20 mouse cellular contexts compared by ENCODE assay signal in the genomic region with DNA sequence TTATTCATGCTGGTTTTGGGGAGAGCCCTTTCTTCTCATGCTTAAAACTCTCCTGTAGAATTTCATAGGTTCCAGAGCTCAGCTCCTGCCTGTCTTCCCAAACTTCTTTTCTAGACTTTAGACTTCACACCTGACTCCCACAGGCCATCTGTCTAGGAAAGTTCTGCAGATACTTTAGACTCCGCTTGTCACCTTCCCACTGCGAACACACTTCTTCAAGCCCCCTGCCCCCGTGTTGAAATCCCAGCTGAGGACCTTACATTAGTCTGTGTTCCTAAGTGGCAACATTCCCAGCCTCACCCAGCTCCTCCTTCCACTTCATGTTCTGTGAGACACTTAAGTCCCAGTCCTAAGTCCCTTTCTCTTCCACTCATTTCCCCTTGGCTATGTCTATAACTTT.
DNase-seq lines count a peak whose midpoint lies in the region; TF ChIP-seq lines count a peak whose summit lies in the region.
"Had no signal": no experiment of that assay in that cellular context is flagged by ENCODE, and none has a peak within 500 bp of the region (broad histone marks: within the 10 kb centered on the region; RNA-seq: fewer than 3 reads in every experiment).

No protein-coding gene starts in this region.

- no peak overlapping the region for H3K4me3 ChIP-seq in thymus, adult 2 months (ENCODE audit: control insufficient read depth, insufficient read depth, low read length)
- H3K4me3 ChIP-seq: embryonic facial prominence, embryonic 15.5 days; heart, embryonic 15.5 days had no signal

- intact Hi-C loops in heart, postnatal 36 days (cut with DNase I), result no loop called here
- intact Hi-C loops in left cerebral cortex, postnatal 25 days (cut with DNase I), result loop anchor here (2.0 to 10.0 kb wide), 3 partner anchors 37 to 149 kb away; no protein-coding TSS in a partner anchor

- H3K4me1 ChIP-seq in thymus, adult 2 months (replicated peaks; ENCODE audit: control insufficient read depth, insufficient read depth, low read length), result no peaks in the 10 kb centered on the region
- H3K4me1 ChIP-seq: embryonic facial prominence, embryonic 15.5 days; heart, embryonic 15.5 days had no signal

- DNase-seq in heart, adult 11 months, result peak; percentile 43
- no peak for DNase-seq in heart, postnatal 36 days
- peak; percentile 89 for DNase-seq in right cerebral cortex, adult 18-20 months
- no peak for DNase-seq in right cerebral cortex, postnatal 4 days
- DNase-seq in left cerebral cortex, postnatal 25 days (ENCODE audit: low spot score in 2 of 2), result peak; percentile 72 to 96
- DNase-seq in thymus, adult 2 months, result no peak
- DNase-seq in cerebellum, adult 9-11 months, result no peak
- DNase-seq in cerebellum, postnatal 36 days, result no peak
- DNase-seq: adrenal gland, adult 8-10 months; cerebellum, adult 2 months; gastrocnemius, postnatal 36 days; heart, postnatal 4 days; layer of hippocampus, adult 9-11 months; lung, postnatal 10 days; midbrain, embryonic 14.5 days; thymus, postnatal 36 days had no signal

- no peaks in the 10 kb centered on the region for H3K27me3 ChIP-seq in thymus, adult 2 months (ENCODE audit: control insufficient read depth, insufficient read depth, low read length)
- H3K27me3 ChIP-seq: embryonic facial prominence, embryonic 15.5 days; heart, embryonic 15.5 days had no signal

- H3K36me3 ChIP-seq in thymus, adult 2 months (ENCODE audit: control insufficient read depth, insufficient read depth, low read length), result no peaks in the 10 kb centered on the region
- H3K36me3 ChIP-seq: embryonic facial prominence, embryonic 15.5 days had no signal

- no peak for TF ChIP-seq POLR2A in thymus, adult 2 months (IDR thresholded peaks at IDR 0.05; ENCODE audit: control insufficient read depth, extremely low read depth, insufficient read depth, low read length, poor library complexity)

- no peak for TF ChIP-seq CTCF in thymus, adult 2 months (IDR thresholded peaks at IDR 0.05; ENCODE audit: borderline replicate concordance, control insufficient read depth, extremely low read depth, insufficient read depth, low read length, poor library complexity)

- H3K27ac ChIP-seq in thymus, adult 2 months (ENCODE audit: control insufficient read depth, insufficient read depth, low read length), result no peak overlapping the region
- H3K27ac ChIP-seq: embryonic facial prominence, embryonic 15.5 days; heart, embryonic 15.5 days; hindbrain, embryonic 14.5 days; kidney, postnatal 0 days had no signal

- WGBS in thymus, adult 2 months, result 91% methylated on average over 3 of the region's 3 CpGs

Comparison
In these comparisons a context has a peak if more than half of its experiments do, and no peak if none do; other contexts are left out.
1. DNase-seq: peak in heart, adult 11 months (single experiment), right cerebral cortex, adult 18-20 months (single experiment) and left cerebral cortex, postnatal 25 days (2 of 2); none in heart, postnatal 36 days (0 of 2), right cerebral cortex, postnatal 4 days (single experiment), thymus, adult 2 months (single experiment), cerebellum, adult 9-11 months (single experiment) and cerebellum, postnatal 36 days (0 of 2).